Mouse (Mus musculus) thymus, postnatal 10 days (tissue): Measurements from ENCODE around the gene Wnt7b.

Source experiments
- DNase-seq, 2 experiments: peaks; one replicate each; pipeline ENCODE4 v3.0.0; 2021; ENCODE audit warnings: low spot score in 2 of 2

The Wnt7b gene

DNA sequence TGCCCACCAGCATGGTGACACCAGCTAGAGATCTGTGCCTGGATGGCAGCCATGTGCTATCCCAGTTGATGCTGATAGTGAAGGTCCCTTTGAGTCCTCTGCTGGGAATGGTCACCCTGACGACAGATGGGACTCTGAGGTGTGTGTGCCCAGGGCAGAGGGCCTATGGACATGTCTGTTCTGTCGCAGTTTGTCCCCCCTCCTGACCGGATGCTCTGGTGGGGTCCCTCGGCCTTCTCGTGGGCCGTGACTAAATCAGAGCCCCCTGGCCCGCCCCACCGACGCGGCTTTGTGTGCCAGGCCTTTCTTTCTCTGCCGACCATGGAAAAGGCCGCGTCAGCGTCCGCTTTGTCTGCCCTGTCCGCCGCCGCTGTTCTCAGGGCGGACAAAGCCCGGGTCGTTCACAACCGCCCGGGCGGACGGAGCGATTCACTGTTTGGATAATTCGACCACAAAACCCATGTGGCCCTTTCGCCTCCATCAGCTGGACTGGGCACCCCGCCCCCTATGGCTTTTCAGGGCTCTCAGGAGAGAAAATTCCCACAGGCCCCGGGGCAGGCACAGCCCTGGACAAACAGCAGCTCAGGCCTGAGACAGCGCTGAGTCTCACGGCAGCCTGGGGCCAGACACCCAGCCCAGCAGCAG, 74.8 kb downstream of the Wnt7b start:
- DNase-seq = no peak

DNA sequence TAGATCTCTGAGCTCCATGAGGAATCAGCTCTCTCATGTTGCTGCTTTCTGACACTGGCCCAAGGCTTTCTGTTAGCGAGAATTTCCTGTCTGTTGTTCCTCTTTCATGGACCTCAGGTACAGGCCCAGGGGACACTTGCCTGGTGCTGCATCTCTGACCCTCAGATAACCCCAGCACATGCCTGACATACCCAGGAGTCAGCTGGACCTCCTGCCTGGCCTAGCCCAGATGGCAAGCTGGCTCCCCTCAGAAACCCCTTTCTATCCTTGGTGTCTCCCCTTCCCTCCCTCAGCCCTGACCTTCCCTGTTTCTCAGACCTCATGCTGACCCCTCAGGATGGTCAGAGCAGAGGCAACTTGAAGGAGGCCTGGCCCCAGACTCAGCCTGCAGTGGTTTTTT, 75.6 kb downstream of the Wnt7b start:
- no peak for DNase-seq

DNA sequence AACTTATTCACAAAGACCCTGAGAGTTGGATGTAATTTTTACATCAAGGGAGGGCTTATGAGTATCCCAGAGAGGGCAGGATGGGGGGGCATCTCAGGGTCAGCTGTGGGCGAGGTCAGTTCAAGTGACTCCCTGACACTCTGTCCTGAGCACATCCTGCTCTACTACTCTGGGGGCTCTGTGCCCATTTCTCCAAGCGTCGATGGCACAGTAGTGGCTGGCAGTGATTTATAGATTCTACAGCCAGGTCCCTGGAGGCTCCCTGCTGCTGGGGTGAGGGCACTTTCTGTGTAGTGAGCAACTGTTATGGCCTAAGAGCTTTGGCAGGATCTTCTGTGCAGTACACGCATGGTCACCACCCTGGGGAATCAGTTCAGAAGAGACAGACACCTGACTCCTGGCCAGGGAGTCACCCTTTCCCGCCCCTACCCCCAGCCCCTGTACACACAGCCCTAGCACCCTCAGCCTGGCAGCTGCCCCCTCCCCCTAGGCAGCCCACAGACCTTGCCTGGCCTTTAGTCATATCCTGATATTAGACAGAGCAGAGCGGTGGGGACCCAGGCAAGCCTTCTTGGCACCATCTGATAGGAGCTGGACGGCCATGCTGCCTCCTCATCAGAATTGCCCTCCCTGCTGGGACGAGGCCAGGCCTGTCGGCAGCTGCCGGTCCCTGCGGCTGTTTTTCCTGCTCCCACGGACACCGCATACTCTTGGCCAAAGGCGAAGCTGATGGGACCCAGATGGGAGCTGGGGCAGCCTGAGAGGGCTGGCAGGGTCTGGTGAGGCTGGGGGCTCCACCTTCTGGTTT, 77.0 kb downstream of the Wnt7b start:
- no peak for DNase-seq

DNA sequence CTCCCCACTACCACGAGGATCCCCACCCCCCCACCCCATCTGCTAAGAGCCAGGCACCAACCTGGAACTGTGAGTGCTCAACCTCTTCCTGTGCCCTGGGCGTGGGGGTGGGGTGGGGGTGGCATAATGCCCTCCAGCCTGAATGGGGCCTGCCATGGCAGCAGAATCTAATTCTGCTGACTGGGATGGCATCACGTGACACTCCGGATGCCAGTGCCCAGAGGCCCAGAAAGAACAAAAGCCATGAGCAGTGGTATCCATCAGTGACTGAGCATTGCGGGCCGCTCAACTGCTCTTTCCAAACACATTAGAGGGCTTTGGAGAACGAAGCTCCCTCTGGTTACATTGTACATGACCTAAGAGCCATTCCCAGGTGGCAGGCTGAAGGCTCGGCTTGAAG, 79.1 kb downstream of the Wnt7b start, which contains the start of gene 7530416G11Rik:
7530416G11Rik (minus strand) TSS at position 101 of the 400 bp plus-strand sequence.
- DNase-seq = no peak

DNA sequence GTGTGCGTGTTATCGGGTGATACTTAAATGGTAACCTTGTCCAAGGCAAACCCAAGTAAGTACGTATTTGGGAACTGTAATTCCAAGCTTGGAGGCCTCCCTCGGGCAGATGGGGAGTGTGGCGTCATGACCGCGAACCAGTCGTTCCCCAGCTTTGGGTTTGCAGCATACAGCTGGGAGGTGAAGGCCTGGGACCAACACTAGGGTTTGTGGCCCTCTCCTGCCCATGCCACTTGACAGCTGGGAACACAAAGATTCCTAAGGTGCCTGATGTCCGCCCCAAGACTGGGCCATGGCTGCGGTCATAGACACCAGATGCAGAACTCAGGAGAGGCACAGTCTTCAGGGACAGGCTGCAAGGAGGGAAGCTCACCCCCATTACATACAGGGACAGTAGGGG, 82.0 kb downstream of the Wnt7b start:
- no peak for DNase-seq

DNA sequence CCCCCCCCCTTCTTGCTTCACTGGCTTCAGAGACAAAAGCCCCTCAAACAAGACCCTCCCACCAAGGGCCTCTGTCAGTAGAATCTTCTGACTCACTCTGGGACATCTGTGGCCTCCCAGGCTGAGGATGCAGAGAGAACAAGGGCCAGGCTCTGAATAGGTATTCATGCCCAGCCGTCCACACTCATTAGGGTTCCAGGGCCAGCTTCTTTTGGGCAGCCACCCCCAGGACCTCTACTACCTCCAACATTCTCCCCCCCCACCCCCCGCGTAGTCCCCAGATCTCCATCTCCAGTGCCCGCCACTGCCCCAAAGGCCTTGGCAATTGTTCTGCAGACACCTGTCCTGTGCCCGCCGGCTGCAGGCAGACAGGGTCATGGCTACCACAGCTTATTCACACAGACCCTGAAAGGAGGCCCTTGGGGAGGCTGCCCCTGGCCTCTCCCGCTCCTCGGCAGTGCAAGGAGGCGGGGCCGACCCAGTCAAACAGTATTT, 84.2 kb downstream of the Wnt7b start:
- DNase-seq = no peak

DNA sequence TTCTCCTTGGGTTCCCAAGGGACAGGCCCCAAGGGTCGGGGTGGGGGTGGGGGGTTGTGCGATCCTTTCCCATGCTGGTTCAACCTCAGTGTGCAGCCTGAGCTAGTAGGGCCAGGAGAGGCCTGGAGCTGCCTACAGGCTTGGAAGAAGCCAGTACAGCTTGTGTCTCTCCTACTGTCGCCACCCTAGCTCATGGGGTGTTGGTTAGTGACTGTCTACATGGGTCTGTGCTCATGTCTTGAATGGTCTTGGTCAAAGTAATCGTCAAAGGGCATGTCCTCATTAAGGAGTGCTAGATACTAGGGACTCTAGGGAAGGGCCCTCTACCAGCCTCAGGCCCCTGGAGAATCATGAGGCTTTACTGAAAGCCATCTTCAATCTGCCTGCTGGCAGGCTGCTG, 84.7 kb downstream of the Wnt7b start:
- no peak for DNase-seq

DNA sequence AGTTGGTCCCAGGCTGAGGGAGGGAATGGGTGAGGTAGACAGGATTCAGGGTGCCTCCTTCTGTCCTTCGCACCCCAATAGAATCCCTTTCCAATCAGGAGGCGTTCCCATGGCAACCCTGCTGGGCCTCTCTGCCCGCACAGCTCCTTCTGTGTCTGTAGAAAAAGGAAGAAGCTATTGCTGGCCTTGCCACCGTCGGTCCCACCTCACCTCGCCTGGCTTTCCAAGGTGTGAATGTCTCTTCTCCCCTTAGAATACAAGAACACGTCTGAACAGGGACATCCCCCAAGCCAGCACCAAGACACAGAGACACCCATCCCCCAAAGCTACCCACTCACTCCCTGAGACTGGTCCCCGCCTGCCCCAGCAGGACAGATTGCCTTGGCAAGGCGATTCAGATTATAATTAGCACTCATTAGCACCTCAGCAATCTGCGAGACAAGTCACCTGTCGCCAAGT, 88.1 kb downstream of the Wnt7b start:
- no peak for DNase-seq

DNA sequence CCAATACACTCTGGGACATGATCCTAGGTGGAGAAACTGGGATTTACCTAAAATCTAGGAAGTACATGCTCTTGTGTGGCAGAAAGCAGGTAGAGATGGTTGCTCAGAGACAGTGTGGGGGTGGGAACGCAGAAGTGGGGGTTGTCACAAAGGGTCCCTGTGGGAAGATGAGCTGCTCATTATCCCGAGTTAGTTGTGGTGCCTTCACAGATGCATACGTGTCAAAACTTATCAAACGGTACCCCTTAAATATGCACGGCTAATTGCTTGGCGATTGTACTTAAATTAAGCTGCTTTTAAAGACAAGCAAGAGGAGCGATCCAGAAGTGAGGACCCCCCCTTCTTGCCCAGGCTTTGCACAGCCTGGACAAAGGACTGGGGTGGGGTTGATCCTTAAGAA, 92.5 kb downstream of the Wnt7b start:
- no peak for DNase-seq

DNA sequence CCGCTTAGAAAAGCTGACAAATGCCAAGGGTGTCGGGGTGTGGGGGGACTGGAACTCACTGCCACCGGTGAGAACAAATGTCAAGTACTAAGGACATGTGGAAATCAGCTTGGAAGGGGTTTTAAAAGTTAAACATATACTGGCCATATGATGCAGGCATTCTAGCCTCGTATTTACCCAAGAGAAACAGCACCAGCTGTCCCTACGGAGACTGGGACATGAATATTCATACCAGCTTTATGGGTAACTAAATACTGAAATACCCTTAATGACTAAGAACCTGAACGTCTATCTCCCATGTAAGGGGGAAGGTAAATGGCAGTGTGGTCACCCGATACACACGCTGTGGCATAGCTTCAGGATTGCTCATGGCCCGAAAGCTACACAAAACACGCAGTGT, 93.4 kb downstream of the Wnt7b start:
- no peak for DNase-seq
